Mouse (Mus musculus) liver, adult 2 months (tissue): ENCODE results near the gene Cpxm2.

ENCODE experiments used
- CTCF ChIP-seq: fragments of 200-500 bp; IDR thresholded peaks from 2 replicates; pipeline ENCODE4 v1.5.1; 2011; ENCODE audit warnings: low read depth, low read length, control low read depth
- POLR2A ChIP-seq: fragments of 200-500 bp; IDR thresholded peaks from 2 replicates; pipeline ENCODE4 v1.6.1; 2011; ENCODE audit warnings: low read length, control low read depth; ENCODE audit not compliant: insufficient read depth; ENCODE audit errors: extremely low read depth

DNA sequence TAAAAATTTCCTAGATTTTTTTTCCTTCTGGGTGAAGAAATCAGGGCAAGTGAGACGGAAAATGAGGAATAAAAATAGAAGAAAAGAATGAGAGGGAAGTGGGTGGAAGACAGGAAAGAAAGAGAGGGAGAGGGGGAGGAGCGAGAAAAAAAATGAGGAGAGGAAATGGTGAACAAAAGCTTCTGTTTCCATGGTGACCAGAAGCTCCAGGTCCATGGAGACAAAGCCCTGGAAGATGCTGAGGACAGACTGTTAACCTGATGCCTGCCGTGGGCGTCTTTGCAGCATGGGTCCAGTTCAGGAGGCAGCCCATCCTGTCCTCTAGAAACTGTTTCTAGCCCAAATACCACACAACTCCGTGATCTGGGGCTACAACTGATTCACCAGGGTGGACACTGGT is 17.7 kb upstream of the Cpxm2 start:
- TF ChIP-seq POLR2A (no peak), CTCF (no peak)
